Mouse (Mus musculus) G1E (cell line): ENCODE measurements around the gene Ctbp1.

ENCODE experiments used
- CTCF ChIP-seq: IDR thresholded peaks from 2 replicates; pipeline ENCODE4 v1.5.1; 2012; ENCODE audit warnings: low read depth, low read length, inconsistent platforms, mixed read lengths
- POLR2AphosphoS5 ChIP-seq: IDR thresholded peaks from 2 replicates; pipeline ENCODE4 v1.6.1; 2012; ENCODE audit warnings: low read depth, low read length, inconsistent platforms; ENCODE audit not compliant: insufficient replicate concordance
- TAL1 ChIP-seq: conservative IDR thresholded peaks from 2 replicates; pipeline ENCODE4 v1.6.1; 2012; ENCODE audit warnings: low read depth, low read length, inconsistent platforms, mixed read lengths

DNA sequence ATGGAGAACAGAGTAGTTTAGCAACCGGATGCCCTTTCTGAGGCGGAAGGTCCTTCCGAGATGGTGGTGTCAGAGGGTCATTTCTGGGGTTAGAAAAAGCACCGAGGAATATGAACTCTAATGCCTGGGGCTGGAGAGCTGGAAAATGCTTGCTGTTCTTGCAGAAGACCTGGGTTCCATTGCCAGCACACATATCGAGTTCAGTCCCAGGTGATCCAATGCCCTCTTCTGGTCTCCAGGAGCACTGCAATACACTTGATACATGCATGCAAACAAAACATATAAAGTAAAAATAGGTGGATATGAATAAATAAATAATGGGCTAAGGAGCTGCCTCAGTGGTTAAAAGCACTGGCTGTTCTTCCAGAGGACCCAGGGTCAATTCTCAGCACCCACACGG is 22.4 kb upstream of the Ctbp1 start:
- TF ChIP-seq CTCF (0 out of 2 replicates have a peak, but pooled peaks have one; percentile 26), TAL1 (no peak), POLR2AphosphoS5 (no peak)
